Mouse (Mus musculus): ENCODE measurements around the gene Arhgef15.

DNA sequence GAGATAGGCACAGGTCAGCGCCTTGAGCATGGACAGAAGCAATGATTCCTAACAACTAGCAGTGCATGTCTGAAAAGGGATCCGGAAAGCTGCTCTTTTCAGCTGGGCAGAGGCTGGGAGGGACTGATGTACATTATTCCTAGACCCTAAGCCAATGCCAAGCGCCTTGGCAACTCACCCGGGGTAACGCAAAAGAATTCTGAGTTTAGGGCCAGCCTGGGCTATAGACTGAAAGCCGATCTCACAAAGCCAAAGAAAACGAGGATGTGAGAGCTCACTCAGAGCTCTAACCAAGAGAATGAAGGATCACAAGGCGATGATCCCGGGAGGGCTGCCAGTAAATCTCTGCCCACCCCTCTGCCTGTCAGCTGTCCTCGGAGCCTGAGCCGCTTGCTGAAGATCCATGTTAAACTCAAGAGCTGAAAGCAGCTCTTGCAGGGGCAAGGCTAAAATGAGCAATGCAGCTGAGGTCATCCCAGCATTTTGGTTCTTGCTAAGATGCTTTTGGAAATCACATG, 30.1 kb upstream of the Arhgef15 start:
- TF ChIP-seq CTCF (IDR thresholded peaks at IDR 0.05; ENCODE audit: low read depth) (no peak), EP300 (optimal IDR thresholded peaks at IDR 0.05) (no peak)
